Mouse (Mus musculus): ENCODE results near the gene Kdm7a. TPM values are rescaled to one million over a fixed set of nuclear protein-coding genes. Genes with fewer than 3 reads are reported as not detected.

Gene Kdm7a
- total RNA-seq, 2 experiments from 2014 or later: 8.2 to 17.8 TPM

GRCm38 (mm10) chr6:39209677-39210076 lies 3.1 kb upstream of the Kdm7a start:
- ATAC-seq (replicated peaks; ENCODE audit: low FRiP score, low TSS enrichment, poor library complexity, severe bottlenecking): peak; percentile 36; the same call in 1 of the 2 replicates

- ATAC-seq (replicated peaks; ENCODE audit: low FRiP score, low TSS enrichment, poor library complexity, severe bottlenecking): no peak
Measured at GRCm38 (mm10) chr6:39208181-39208580, 1.6 kb upstream of the Kdm7a start.

GRCm38 (mm10) chr6:39205650-39206580 lies 674 bp downstream of the Kdm7a start:
- ATAC-seq (replicated peaks; ENCODE audit: low FRiP score, low TSS enrichment, poor library complexity, severe bottlenecking): no peak

GRCm38 (mm10) chr6:39205064-39205649 lies 1.4 kb downstream of the Kdm7a start:
- ATAC-seq (replicated peaks; ENCODE audit: low FRiP score, low TSS enrichment, poor library complexity, severe bottlenecking): peak; percentile 75

- no peak for ATAC-seq (replicated peaks; ENCODE audit: low FRiP score, low TSS enrichment, poor library complexity, severe bottlenecking)
Measured at GRCm38 (mm10) chr6:39204444-39204843, 2.1 kb downstream of the Kdm7a start.

- ATAC-seq (replicated peaks; ENCODE audit: low FRiP score, low TSS enrichment, poor library complexity, severe bottlenecking): peak; percentile 87
Measured at GRCm38 (mm10) chr6:39203236-39203635, 3.4 kb downstream of the Kdm7a start.

- ATAC-seq (replicated peaks; ENCODE audit: low FRiP score, low TSS enrichment, poor library complexity, severe bottlenecking): no peak
Measured at GRCm38 (mm10) chr6:39193006-39193405, 13.6 kb downstream of the Kdm7a start.

GRCm38 (mm10) chr6:39191518-39191917 lies 15.1 kb downstream of the Kdm7a start:
- ATAC-seq (replicated peaks; ENCODE audit: low FRiP score, low TSS enrichment, poor library complexity, severe bottlenecking): peak; percentile 68

- peak; percentile 72 for ATAC-seq (replicated peaks; ENCODE audit: low FRiP score, low TSS enrichment, poor library complexity, severe bottlenecking)
Measured at GRCm38 (mm10) chr6:39187227-39187626, 19.4 kb downstream of the Kdm7a start.

GRCm38 (mm10) chr6:39169089-39169488 lies 37.5 kb downstream of the Kdm7a start:
- no peak for ATAC-seq (replicated peaks; ENCODE audit: low FRiP score, low TSS enrichment, poor library complexity, severe bottlenecking)

- ATAC-seq (replicated peaks; ENCODE audit: low FRiP score, low TSS enrichment, poor library complexity, severe bottlenecking): no peak
Measured at GRCm38 (mm10) chr6:39164891-39165290, 41.7 kb downstream of the Kdm7a start.

- peak; percentile 68; the same call in 1 of the 2 replicates for ATAC-seq (replicated peaks; ENCODE audit: low FRiP score, low TSS enrichment, poor library complexity, severe bottlenecking)
Measured at GRCm38 (mm10) chr6:39161975-39162374, 44.6 kb downstream of the Kdm7a start.

GRCm38 (mm10) chr6:39146041-39146440 lies 60.5 kb downstream of the Kdm7a start:
- ATAC-seq (replicated peaks; ENCODE audit: low FRiP score, low TSS enrichment, poor library complexity, severe bottlenecking): no peak

GRCm38 (mm10) chr6:39132556-39132955 lies 74.0 kb downstream of the Kdm7a start:
- ATAC-seq (replicated peaks; ENCODE audit: low FRiP score, low TSS enrichment, poor library complexity, severe bottlenecking): no peak

GRCm38 (mm10) chr6:39131480-39131879 lies 75.1 kb downstream of the Kdm7a start:
- ATAC-seq (replicated peaks; ENCODE audit: low FRiP score, low TSS enrichment, poor library complexity, severe bottlenecking): no peak

GRCm38 (mm10) chr6:39124719-39125118 lies 81.9 kb downstream of the Kdm7a start:
- ATAC-seq (replicated peaks; ENCODE audit: low FRiP score, low TSS enrichment, poor library complexity, severe bottlenecking): no peak

GRCm38 (mm10) chr6:39120685-39121084 lies 85.9 kb downstream of the Kdm7a start:
- ATAC-seq (replicated peaks; ENCODE audit: low FRiP score, low TSS enrichment, poor library complexity, severe bottlenecking): no peak

- no peak for ATAC-seq (replicated peaks; ENCODE audit: low FRiP score, low TSS enrichment, poor library complexity, severe bottlenecking)
Measured at GRCm38 (mm10) chr6:39118456-39118881, 88.1 kb downstream of the Kdm7a start.

GRCm38 (mm10) chr6:39117584-39118455 lies 88.8 kb downstream of the Kdm7a start, which contains the start of gene Parp12:
Gene Parp12 (minus strand): TSS chr6:39118349.
- peak; percentile 86 for ATAC-seq (replicated peaks; ENCODE audit: low FRiP score, low TSS enrichment, poor library complexity, severe bottlenecking)

- no peak for ATAC-seq (replicated peaks; ENCODE audit: low FRiP score, low TSS enrichment, poor library complexity, severe bottlenecking)
Measured at GRCm38 (mm10) chr6:39115438-39115837, 91.2 kb downstream of the Kdm7a start.

Measured in megakaryocyte-erythroid progenitor cell, adult 5-6 weeks (primary cell).